Mouse (Mus musculus): ENCODE results near the gene Eif3m. TPM values are rescaled to one million over a fixed set of nuclear protein-coding genes. Genes with fewer than 3 reads are reported as not detected.
A peak's percentile ranks its signal among the peaks of the same experiment; 100 is the strongest.
"Not testable (repeated sequence)": the region's sequence is repeated elsewhere in the genome, so short reads cannot be mapped to it uniquely, and the experiment has no call there.

Gene Eif3m
- polyA plus RNA-seq, 1 experiment from 2014 or later: 238 TPM

DNA sequence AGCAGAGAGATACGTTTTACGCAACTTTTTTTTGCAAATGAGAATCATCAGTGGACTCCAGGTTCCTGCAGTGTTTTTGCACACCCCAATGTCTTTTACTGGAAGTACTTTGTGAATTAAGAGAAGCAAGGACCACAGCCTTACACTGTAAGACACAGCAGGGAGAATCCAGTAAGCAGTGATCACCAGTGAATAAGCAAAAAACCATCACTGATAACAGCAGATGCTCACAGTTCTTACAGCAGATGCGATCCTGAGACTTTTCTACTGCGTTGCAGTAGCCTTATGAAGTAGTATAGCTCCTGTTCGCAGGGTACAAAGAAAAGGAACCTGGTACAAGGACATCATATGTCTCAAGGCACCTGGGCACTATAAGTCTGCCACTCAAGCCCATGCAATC is 13.6 kb upstream of the Eif3m start:
- Histone ChIP-seq H3K27me3 (no peaks in the 10 kb centered on the region), H3K4me2 (no peak overlapping the region), H3K27ac (no peak overlapping the region), H3K4me3 (no peak overlapping the region), H3K4me1 (no peaks in the 10 kb centered on the region), H3K9me3 (no peaks in the 10 kb centered on the region), H3K9ac (no peak overlapping the region), H3K36me3 (no peaks in the 10 kb centered on the region)
- no peak for ATAC-seq (ENCODE audit: insufficient number of reproducible peaks, low FRiP score, low TSS enrichment, low read depth)
- WGBS: 84% methylated on average over 5 of the region's 5 CpGs

DNA sequence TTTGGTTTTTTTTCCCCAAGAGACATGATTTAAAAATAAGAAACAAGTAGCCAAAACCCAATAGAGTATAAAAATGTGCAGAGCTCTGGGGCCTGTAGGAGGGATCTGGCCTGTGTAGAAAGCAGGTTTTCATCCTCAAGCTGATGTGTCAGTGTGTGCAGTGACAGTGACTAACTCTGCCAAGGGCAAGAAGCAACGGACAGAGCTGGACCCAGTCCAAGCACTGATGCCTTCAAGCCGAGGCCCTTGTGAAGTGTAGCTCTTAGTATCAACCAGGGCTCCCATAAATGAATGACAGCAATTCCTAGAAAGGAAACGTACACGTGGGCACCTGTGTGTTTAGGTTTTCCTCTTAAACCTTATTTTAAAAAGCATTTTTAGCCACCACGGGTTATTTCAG is 11.9 kb upstream of the Eif3m start:
- H3K4me1 ChIP-seq: no peaks in the 10 kb centered on the region
- H3K36me3 ChIP-seq: no peaks in the 10 kb centered on the region
- H3K9ac ChIP-seq: no peak overlapping the region
- H3K4me2 ChIP-seq: no peak overlapping the region
- no peak overlapping the region for H3K27ac ChIP-seq
- no peaks in the 10 kb centered on the region for H3K9me3 ChIP-seq
- no peak overlapping the region for H3K4me3 ChIP-seq
- ATAC-seq (ENCODE audit: insufficient number of reproducible peaks, low FRiP score, low TSS enrichment, low read depth): no peak
- WGBS: 58% methylated on average over 5 of the region's 5 CpGs
- no peaks in the 10 kb centered on the region for H3K27me3 ChIP-seq

DNA sequence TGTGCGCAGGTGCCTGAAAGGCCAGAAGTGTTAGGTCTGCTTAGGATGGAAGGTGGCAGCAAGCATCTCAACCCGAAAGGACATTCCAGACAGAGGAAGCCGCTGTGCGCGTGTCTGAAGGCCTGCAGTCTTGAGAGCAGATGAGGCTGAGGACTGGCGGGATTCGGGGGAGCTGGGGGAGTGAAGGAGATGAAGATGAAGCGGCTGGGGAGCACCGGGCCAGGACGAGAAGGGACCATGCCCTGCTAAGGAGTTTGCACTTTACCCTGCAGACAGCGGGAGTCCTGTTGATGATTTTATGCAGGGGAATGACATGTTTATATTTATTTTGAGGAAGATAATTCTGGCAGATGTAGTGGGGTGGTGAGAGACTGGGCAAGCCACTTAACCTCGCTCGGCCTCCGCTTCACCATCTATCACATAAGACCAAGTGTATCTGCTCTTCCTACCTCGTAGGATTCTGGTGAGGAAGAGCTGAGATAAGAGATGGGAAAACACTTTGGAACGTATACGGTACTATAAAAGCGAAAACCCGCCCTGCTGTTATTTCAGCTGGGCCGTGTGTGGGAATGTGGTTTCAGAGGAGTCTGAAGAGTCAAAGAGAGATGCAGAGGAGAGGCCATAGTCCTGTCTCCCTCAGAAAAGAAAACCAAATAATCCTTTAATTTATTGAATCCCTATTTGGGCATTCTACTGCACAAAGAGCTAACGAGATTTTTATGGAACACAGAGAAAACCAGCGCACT is 10.2 kb upstream of the Eif3m start:
- no peaks in the 10 kb centered on the region for H3K27me3 ChIP-seq
- no peak overlapping the region for H3K9ac ChIP-seq
- no peaks in the 10 kb centered on the region for H3K9me3 ChIP-seq
- H3K4me2 ChIP-seq: no peak overlapping the region
- WGBS: 79% methylated on average over 22 of the region's 22 CpGs
- no peaks in the 10 kb centered on the region for H3K36me3 ChIP-seq
- no peak for ATAC-seq (ENCODE audit: insufficient number of reproducible peaks, low FRiP score, low TSS enrichment, low read depth)
- no peaks in the 10 kb centered on the region for H3K4me1 ChIP-seq
- no peak overlapping the region for H3K27ac ChIP-seq
- no peak overlapping the region for H3K4me3 ChIP-seq

DNA sequence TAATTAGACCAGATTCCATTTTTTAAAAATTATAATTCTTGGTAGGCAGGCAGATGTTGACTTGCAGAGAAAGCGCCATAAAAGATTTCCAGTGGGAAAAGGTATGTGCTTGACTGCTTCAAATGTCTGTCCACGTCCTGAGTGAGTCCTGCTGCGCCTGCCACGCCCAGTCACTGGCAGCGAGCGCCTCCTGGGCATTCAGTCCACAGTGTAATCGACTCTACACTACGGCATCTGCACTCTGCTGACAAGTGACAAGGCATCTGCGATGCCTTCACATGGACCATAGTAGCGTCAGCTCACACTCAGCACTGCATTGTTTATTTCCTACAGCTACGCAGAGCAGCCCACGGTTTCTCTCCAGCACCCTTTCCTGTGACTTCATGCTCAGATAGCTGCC is 8.7 kb upstream of the Eif3m start:
- H3K27ac ChIP-seq; ATAC-seq (ENCODE audit: insufficient number of reproducible peaks, low FRiP score, low TSS enrichment, low read depth); H3K4me2 ChIP-seq; H3K36me3 ChIP-seq; H3K9me3 ChIP-seq; H3K4me3 ChIP-seq; H3K4me1 ChIP-seq; H3K9ac ChIP-seq; H3K27me3 ChIP-seq: not testable (repeated sequence)
- WGBS: 75% methylated on average over 12 of the region's 12 CpGs

GRCm38 (mm10) chr2:105023815-105024214 is 6.9 kb upstream of the Eif3m start:
- no peaks in the 10 kb centered on the region for H3K27me3 ChIP-seq
- no peak for ATAC-seq (ENCODE audit: insufficient number of reproducible peaks, low FRiP score, low TSS enrichment, low read depth)
- no peak overlapping the region for H3K27ac ChIP-seq
- 72% methylated on average over 4 of the region's 4 CpGs for WGBS
- no peak overlapping the region for H3K4me2 ChIP-seq
- H3K4me1 ChIP-seq: no peaks in the 10 kb centered on the region
- H3K9me3 ChIP-seq: no peaks in the 10 kb centered on the region
- no peak overlapping the region for H3K9ac ChIP-seq
- no peaks in the 10 kb centered on the region for H3K36me3 ChIP-seq
- no peak overlapping the region for H3K4me3 ChIP-seq

- no peaks in the 10 kb centered on the region for H3K27me3 ChIP-seq
- no peak for ATAC-seq (ENCODE audit: insufficient number of reproducible peaks, low FRiP score, low TSS enrichment, low read depth)
- no peaks in the 10 kb centered on the region for H3K4me1 ChIP-seq
- H3K36me3 ChIP-seq: no peaks in the 10 kb centered on the region
- H3K9me3 ChIP-seq: no peaks in the 10 kb centered on the region
- H3K4me2 ChIP-seq: no peak overlapping the region
- H3K9ac ChIP-seq: no peak overlapping the region
- H3K27ac ChIP-seq: no peak overlapping the region
- no peak overlapping the region for H3K4me3 ChIP-seq
- WGBS: 47% methylated on average over 6 of the region's 6 CpGs
Observed at GRCm38 (mm10) chr2:105023031-105023615, 6.2 kb upstream of the Eif3m start.

DNA sequence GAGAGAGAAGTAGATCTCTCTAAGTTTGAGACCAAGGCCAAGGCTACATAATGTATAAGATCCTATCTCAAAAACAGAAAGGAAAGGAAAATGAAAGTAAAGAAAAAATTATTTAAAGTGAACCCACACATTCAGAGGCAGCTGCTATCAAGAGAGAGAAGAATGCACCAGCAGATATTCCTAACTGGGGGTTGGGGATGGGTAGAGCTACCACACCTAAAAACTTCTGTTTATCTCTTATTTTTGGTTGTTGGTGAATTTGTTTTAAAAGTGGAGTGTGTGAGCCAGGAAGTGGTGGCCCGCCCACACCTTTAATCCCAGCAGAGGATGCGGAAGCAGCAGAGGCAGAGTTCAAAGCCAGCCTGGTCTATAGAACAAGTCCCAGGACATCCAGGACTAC is 5.0 kb upstream of the Eif3m start:
- H3K27me3 ChIP-seq: no peaks in the 10 kb centered on the region
- WGBS: 85% methylated on average over 2 of the region's 2 CpGs
- no peak overlapping the region for H3K4me3 ChIP-seq
- H3K4me2 ChIP-seq: no peak overlapping the region
- H3K9ac ChIP-seq: no peak overlapping the region
- H3K36me3 ChIP-seq: no peaks in the 10 kb centered on the region
- no peak overlapping the region for H3K27ac ChIP-seq
- H3K9me3 ChIP-seq: no peaks in the 10 kb centered on the region
- peaks cover 3% of the 10 kb centered on the region for H3K4me1 ChIP-seq
- no peak for ATAC-seq (ENCODE audit: insufficient number of reproducible peaks, low FRiP score, low TSS enrichment, low read depth)

- ATAC-seq (ENCODE audit: insufficient number of reproducible peaks, low FRiP score, low TSS enrichment, low read depth): no peak
Observed at GRCm38 (mm10) chr2:105021256-105021655, 4.4 kb upstream of the Eif3m start.

GRCm38 (mm10) chr2:105019457-105019856 is 2.6 kb upstream of the Eif3m start:
- no peak overlapping the region for H3K4me2 ChIP-seq
- H3K4me3 ChIP-seq: no peak overlapping the region
- H3K36me3 ChIP-seq: no peaks in the 10 kb centered on the region
- H3K27me3 ChIP-seq: no peaks in the 10 kb centered on the region
- 91% methylated on average over 1 of the region's 1 CpGs for WGBS
- no peaks in the 10 kb centered on the region for H3K9me3 ChIP-seq
- no peak overlapping the region for H3K9ac ChIP-seq
- peaks cover 6% of the 10 kb centered on the region for H3K4me1 ChIP-seq
- no peak for ATAC-seq (ENCODE audit: insufficient number of reproducible peaks, low FRiP score, low TSS enrichment, low read depth)
- no peak overlapping the region for H3K27ac ChIP-seq

More at GRCm38 (mm10) chr2:105021256-105021655, 4.4 kb upstream of the Eif3m start:
- Histone ChIP-seq H3K9me3 (no peaks in the 10 kb centered on the region), H3K9ac (no peak overlapping the region), H3K27ac (no peak overlapping the region), H3K36me3 (no peaks in the 10 kb centered on the region), H3K4me2 (no peak overlapping the region), H3K4me1 (peaks cover 3% of the 10 kb centered on the region), H3K27me3 (no peaks in the 10 kb centered on the region), H3K4me3 (no peak overlapping the region)
- 64% methylated on average over 12 of the region's 12 CpGs for WGBS

GRCm38 (mm10) chr2:105017802-105018201 is 922 bp upstream of the Eif3m start:
- Histone ChIP-seq H3K27me3 (no peaks in the 10 kb centered on the region), H3K4me2 (no peak overlapping the region; the same call in 1 of the 2 replicates), H3K4me3 (no peak overlapping the region), H3K9me3 (no peaks in the 10 kb centered on the region), H3K27ac (no peak overlapping the region), H3K9ac (no peak overlapping the region), H3K4me1 (peaks cover 6% of the 10 kb centered on the region), H3K36me3 (peaks cover 11% of the 10 kb centered on the region)
- WGBS: 87% methylated on average over 3 of the region's 3 CpGs
- ATAC-seq (ENCODE audit: insufficient number of reproducible peaks, low FRiP score, low TSS enrichment, low read depth): no peak

DNA sequence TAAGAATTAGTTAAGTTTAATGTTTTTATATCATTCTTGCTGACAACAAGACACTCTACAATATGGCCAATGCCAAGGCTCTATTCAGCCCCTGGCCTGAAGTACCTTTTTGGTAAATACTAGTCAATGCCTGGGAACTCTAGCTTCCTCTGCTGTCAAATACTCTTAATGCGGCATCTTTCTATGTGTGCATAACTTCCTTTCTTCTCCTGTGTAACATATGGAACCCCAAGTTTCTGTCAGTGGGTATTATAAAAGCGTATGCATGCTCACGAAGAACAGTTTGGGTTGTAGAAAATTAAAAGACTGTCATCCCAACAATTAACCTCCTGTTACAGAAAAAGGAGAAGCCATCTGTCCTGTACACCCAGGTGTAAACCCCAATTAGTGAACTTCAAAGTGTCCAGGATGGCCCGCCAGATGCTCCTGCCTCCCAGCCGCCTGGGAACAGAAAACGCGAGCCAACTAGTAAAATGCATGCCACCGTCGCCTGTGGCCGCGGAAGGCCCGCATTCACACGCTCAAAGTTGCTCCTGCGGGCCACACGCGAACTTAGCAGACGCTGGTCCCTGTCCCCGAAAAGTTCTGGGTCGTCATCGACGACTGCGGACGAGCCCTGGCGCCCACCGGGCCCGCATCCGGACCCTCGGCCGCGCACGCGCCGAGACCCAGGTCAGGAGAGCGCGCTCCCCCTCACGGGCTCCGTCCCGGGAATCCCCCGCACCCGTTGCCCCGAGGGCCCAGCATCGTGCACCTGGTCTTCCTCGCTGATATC is 501 bp downstream of the Eif3m start:
- no peaks in the 10 kb centered on the region for H3K27me3 ChIP-seq
- peak overlapping the region; percentile 89 for H3K4me3 ChIP-seq
- peak overlapping the region; percentile 79 for H3K27ac ChIP-seq
- H3K9ac ChIP-seq: peak overlapping the region; percentile 90
- H3K4me1 ChIP-seq: peaks cover 6% of the 10 kb centered on the region
- peak; percentile 78 for ATAC-seq (ENCODE audit: insufficient number of reproducible peaks, low FRiP score, low TSS enrichment, low read depth)
- H3K36me3 ChIP-seq: peaks cover 24% of the 10 kb centered on the region
- H3K4me2 ChIP-seq: peak overlapping the region; percentile 51
- H3K9me3 ChIP-seq: no peaks in the 10 kb centered on the region
- WGBS: under 1% methylated on average over 43 of the region's 43 CpGs

DNA sequence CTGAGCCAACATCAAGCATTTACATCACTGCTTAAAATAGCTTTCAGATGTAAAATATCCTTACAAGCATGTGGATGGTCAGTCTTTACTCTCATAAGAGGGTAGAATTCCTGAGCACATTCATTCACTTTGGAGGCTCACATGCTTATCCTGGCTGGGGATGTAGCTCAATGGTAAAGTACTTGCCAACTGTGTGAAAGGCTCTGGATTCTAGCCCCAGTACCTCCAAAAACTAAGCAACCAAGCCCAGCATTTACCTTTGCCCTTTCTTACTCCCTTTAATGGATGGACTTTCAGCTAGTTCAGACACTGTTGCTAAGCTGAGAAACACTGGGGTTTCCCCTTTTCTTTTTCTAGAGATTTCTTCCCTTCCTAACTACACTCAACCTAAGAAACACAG is 9.6 kb downstream of the Eif3m start:
- no peak for ATAC-seq (ENCODE audit: insufficient number of reproducible peaks, low FRiP score, low TSS enrichment, low read depth)
- no peak overlapping the region for H3K27ac ChIP-seq
- H3K4me3 ChIP-seq: no peak overlapping the region
- no peak overlapping the region for H3K9ac ChIP-seq
- H3K36me3 ChIP-seq: peaks cover 77% of the 10 kb centered on the region
- H3K27me3 ChIP-seq: no peaks in the 10 kb centered on the region
- H3K4me2 ChIP-seq: no peak overlapping the region
- no peaks in the 10 kb centered on the region for H3K4me1 ChIP-seq
- no peaks in the 10 kb centered on the region for H3K9me3 ChIP-seq
